Mouse (Mus musculus) CH12.LX (cell line): ENCODE data around the gene Pde4d. TPM values are rescaled to one million over a fixed set of nuclear protein-coding genes. Genes with fewer than 3 reads are reported as not detected.

Source experiments
- DNase-seq: peaks from one replicate; pipeline ENCODE4 v3.0.0-alpha.2; 2013; ENCODE audit errors: extremely low read depth
- H3K27ac ChIP-seq: 2 replicates; pipeline ENCODE4 v1.5.1; 2012; ENCODE audit warnings: low read depth, mild to moderate bottlenecking, control low read depth, moderate library complexity; ENCODE audit not compliant: insufficient read depth
- H3K27me3 ChIP-seq: replicated peaks from 2 replicates; pipeline ENCODE3; 2012; ENCODE audit warnings: inconsistent platforms
- H3K36me3 ChIP-seq, 2 experiments: replicated peaks in 1 of 2; 2 replicates each; pipeline versions ENCODE3 to v1.6.1; 2012; ENCODE audit warnings: inconsistent platforms in 1 of 2, low read length in 1 of 2, mild to moderate bottlenecking in 1 of 2, mixed read lengths in 1 of 2, moderate library complexity in 1 of 2; ENCODE audit not compliant: control insufficient read depth in 1 of 2, insufficient read depth in 1 of 2
- H3K4me1 ChIP-seq, 2 experiments: 2 replicates each; pipeline ENCODE4 v1.6.1; 2012; ENCODE audit warnings: inconsistent platforms in 1 of 2, moderate library complexity in 1 of 2; ENCODE audit not compliant: insufficient read depth in 2 of 2, control insufficient read depth in 1 of 2
- H3K4me2 ChIP-seq: 2 replicates; pipeline ENCODE4 v1.6.1; 2012; ENCODE audit warnings: low read depth, mild to moderate bottlenecking, control low read depth; ENCODE audit not compliant: poor library complexity, insufficient read depth, severe bottlenecking
- H3K4me3 ChIP-seq, 3 experiments: fragments of 150-350 bp in 1 of 3; sonication (generic) in 1 of 3; replicated peaks in 1 of 3; 2 replicates each; pipeline versions ENCODE3 to v1.5.1; 2011 to 2012; ENCODE audit warnings: low read depth in 2 of 3, low read length in 2 of 3, mild to moderate bottlenecking in 2 of 3, moderate library complexity in 2 of 3, control low read depth in 1 of 3, improper control_type of control experiment in 1 of 3, inconsistent platforms in 1 of 3, mixed read lengths in 1 of 3; ENCODE audit not compliant: poor library complexity in 1 of 3
- H3K79me2 ChIP-seq: replicated peaks from 2 replicates; pipeline ENCODE4 v1.6.1; 2012; ENCODE audit warnings: mild to moderate bottlenecking, moderate library complexity; ENCODE audit not compliant: control insufficient read depth, poor library complexity, insufficient read depth, severe bottlenecking; ENCODE audit errors: extremely low read depth
- H3K9ac ChIP-seq: 2 replicates; pipeline ENCODE4 v1.6.1; 2012; ENCODE audit warnings: low read depth, mild to moderate bottlenecking, control low read depth, moderate library complexity; ENCODE audit not compliant: insufficient read depth
- H3K9me3 ChIP-seq: replicated peaks from 2 replicates; pipeline ENCODE3; 2012; ENCODE audit warnings: low read length, inconsistent platforms, mixed read lengths
- CHD1 ChIP-seq: IDR thresholded peaks from 2 replicates; pipeline ENCODE4 v1.6.1; 2012; ENCODE audit warnings: low read depth, low read length, improper control_type of control experiment, inconsistent platforms
- E2F4 ChIP-seq: IDR thresholded peaks from 2 replicates; pipeline ENCODE4 v1.6.1; 2011; ENCODE audit warnings: low read depth, low read length, improper control_type of control experiment; ENCODE audit not compliant: insufficient replicate concordance
- ELF1 ChIP-seq: IDR thresholded peaks from 2 replicates; pipeline ENCODE4 v1.6.1; 2014; ENCODE audit warnings: low read depth, mild to moderate bottlenecking, inconsistent platforms, low read length, improper control_type of control experiment
- GABPA ChIP-seq: IDR thresholded peaks from 2 replicates; pipeline ENCODE4 v1.6.1; 2012; ENCODE audit warnings: low read depth, low read length, improper control_type of control experiment, inconsistent platforms; ENCODE audit not compliant: insufficient replicate concordance
- HCFC1 ChIP-seq: IDR thresholded peaks from 2 replicates; pipeline ENCODE4 v1.6.1; 2012; ENCODE audit warnings: low read depth, mild to moderate bottlenecking, inconsistent platforms, low read length, improper control_type of control experiment
- IRF4 ChIP-seq: IDR thresholded peaks from 2 replicates; pipeline ENCODE4 v1.6.1; 2014; ENCODE audit warnings: low read depth, mild to moderate bottlenecking, inconsistent platforms, low read length, improper control_type of control experiment
- JUN ChIP-seq: IDR thresholded peaks from 2 replicates; pipeline ENCODE4 v1.6.1; 2011; ENCODE audit warnings: low read depth, mild to moderate bottlenecking, low read length, improper control_type of control experiment, moderate library complexity; ENCODE audit not compliant: insufficient read depth
- MAFK ChIP-seq: IDR thresholded peaks from 2 replicates; pipeline ENCODE4 v1.6.1; 2011; ENCODE audit warnings: low read length, improper control_type of control experiment; ENCODE audit not compliant: insufficient replicate concordance
- MAX ChIP-seq: IDR thresholded peaks from 2 replicates; pipeline ENCODE4 v1.6.1; 2011; ENCODE audit warnings: low read length, improper control_type of control experiment
- MAZ ChIP-seq: IDR thresholded peaks from 2 replicates; pipeline ENCODE4 v1.6.1; 2012; ENCODE audit warnings: low read depth, mild to moderate bottlenecking, inconsistent platforms, low read length, improper control_type of control experiment, moderate library complexity
- POLR2A ChIP-seq: IDR thresholded peaks from 2 replicates; pipeline ENCODE4 v1.6.1; 2011; ENCODE audit warnings: low read depth, mild to moderate bottlenecking, improper control_type of control experiment, low read length
- SMC3 ChIP-seq: IDR thresholded peaks from 2 replicates; pipeline ENCODE4 v1.6.1; 2011; ENCODE audit warnings: low read depth, low read length, improper control_type of control experiment
- TBP ChIP-seq: conservative IDR thresholded peaks from 2 replicates; pipeline ENCODE4 v1.6.1; 2011; ENCODE audit warnings: low read depth, low read length, improper control_type of control experiment
- TCF12 ChIP-seq: IDR thresholded peaks from 2 replicates; pipeline ENCODE4 v1.6.1; 2014; ENCODE audit warnings: low read depth, mild to moderate bottlenecking, inconsistent platforms, low read length, improper control_type of control experiment
- UBTF ChIP-seq: IDR thresholded peaks from 2 replicates; pipeline ENCODE4 v1.6.1; 2012; ENCODE audit warnings: low read depth, mild to moderate bottlenecking, inconsistent platforms, low read length, improper control_type of control experiment, moderate library complexity
- USF2 ChIP-seq: conservative IDR thresholded peaks from 2 replicates; pipeline ENCODE4 v1.6.1; 2011; ENCODE audit warnings: low read depth, low read length, improper control_type of control experiment
- ZNF384 ChIP-seq: IDR thresholded peaks from 2 replicates; pipeline ENCODE4 v1.6.1; 2012; ENCODE audit warnings: low read depth, low read length, improper control_type of control experiment, inconsistent platforms
- dilution Hi-C: fragments of 300-500 bp; cut with MboI; formaldehyde crosslinking; loops from 2 replicates; pipeline ENCODE4 v1.14.3; 2020; ENCODE audit warnings: low sequenced_read_pairs; ENCODE audit not compliant: extremely low pct_unique_long_range_greater_than_20kb, extremely low pct_ligation_motif_present
- in situ Hi-C: fragments of 300-500 bp; cut with MboI; formaldehyde crosslinking; loops from 3 replicates; pipeline ENCODE4 v1.14.3; 2019; ENCODE audit warnings: low sequenced_read_pairs, low pct_ligation_motif_present, low pct_unique_long_range_greater_than_20kb, mixed read lengths
- polyA plus RNA-seq: library from polyadenylated mRNA; unstranded; fragments of >175 nt; gene quantifications from 2 replicates; pipeline ENCODE4 v1.2.1, GENCODE M21; 2012; ENCODE audit warnings: low read depth; ENCODE audit not compliant: insufficient read length
- total RNA-seq, 2 experiments: library from RNA; depleted of rRNA; stranded (reverse); fragments of 300-350 nt in 1 of 2; fragments of >200 nt in 1 of 2; gene quantifications; 2 replicates each; pipeline ENCODE4 v1.2.3; 2012 to 2014

Pde4d gene
- total and polyA plus RNA-seq, 3 experiments, result not detected

GRCm38 (mm10) chr13:109665803-109666403, 1216.2 kb downstream of the Pde4d start:
- dilution Hi-C loops (no loop called here), in situ Hi-C loops (no loop called here)
- H3K27ac ChIP-seq, result no peak overlapping the region

GRCm38 (mm10) chr13:109669965-109670364, 1220.2 kb downstream of the Pde4d start:
- Histone ChIP-seq H3K9ac (no peak overlapping the region), H3K4me1 (no peaks in the 10 kb centered on the region), H3K27ac (no peak overlapping the region), H3K36me3 (no peaks in the 10 kb centered on the region), H3K4me3 (no peak overlapping the region), H3K4me2 (no peak overlapping the region), H3K27me3 (no peaks in the 10 kb centered on the region), H3K79me2 (no peaks in the 10 kb centered on the region), H3K9me3 (peaks cover 46% of the 10 kb centered on the region)
- TF ChIP-seq MAFK (no peak), SMC3 (no peak), MAZ (no peak), IRF4 (no peak), CHD1 (no peak), MAX (no peak)
- dilution Hi-C loops (no loop called here), in situ Hi-C loops (no loop called here)
- DNase-seq, result no peak

More at GRCm38 (mm10) chr13:109665803-109666403, 1216.2 kb downstream of the Pde4d start:
- Histone ChIP-seq H3K4me2 (no peak overlapping the region), H3K4me3 (no peak overlapping the region), H3K27me3 (no peaks in the 10 kb centered on the region), H3K9me3 (peaks cover 50% of the 10 kb centered on the region), H3K4me1 (no peaks in the 10 kb centered on the region), H3K79me2 (no peaks in the 10 kb centered on the region), H3K9ac (no peak overlapping the region), H3K36me3 (no peaks in the 10 kb centered on the region)
- TF ChIP-seq SMC3, result no peak
- TF ChIP-seq HCFC1, result no peak
- no peak for TF ChIP-seq POLR2A
- TF ChIP-seq MAFK, result no peak
- TF ChIP-seq E2F4, result no peak
- TF ChIP-seq MAX, result no peak
- DNase-seq, result no peak

- peaks cover 42% of the 10 kb centered on the region for H3K9me3 ChIP-seq
- H3K27ac ChIP-seq, result no peak overlapping the region
- no peaks in the 10 kb centered on the region for H3K79me2 ChIP-seq
- no peak for DNase-seq
- no peaks in the 10 kb centered on the region for H3K4me1 ChIP-seq
- H3K27me3 ChIP-seq, result no peaks in the 10 kb centered on the region
- no peak for TF ChIP-seq GABPA
- no peak for TF ChIP-seq ZNF384
- no peak for TF ChIP-seq CHD1
- TF ChIP-seq USF2, result no peak
- TF ChIP-seq JUN, result no peak
- TF ChIP-seq MAX, result no peak
- TF ChIP-seq UBTF, result no peak
- TF ChIP-seq TCF12, result no peak
- no peak for TF ChIP-seq ELF1
- TF ChIP-seq TBP, result no peak
- no peak overlapping the region for H3K9ac ChIP-seq
- dilution Hi-C loops (no loop called here), in situ Hi-C loops (no loop called here)
- no peak overlapping the region for H3K4me2 ChIP-seq
- H3K36me3 ChIP-seq, result no peaks in the 10 kb centered on the region
- H3K4me3 ChIP-seq, result no peak overlapping the region
Measured at GRCm38 (mm10) chr13:109671589-109672347, 1222.0 kb downstream of the Pde4d start.
